Mouse (Mus musculus): ENCODE measurements around the gene Triobp. TPM values are rescaled to one million over a fixed set of nuclear protein-coding genes. Genes with fewer than 3 reads are reported as not detected.

Gene Triobp
- polyA plus RNA-seq, 1 experiment from 2014 or later, result 47.9 TPM

- peaks cover 4% of the 10 kb centered on the region; the same call in 1 of the 2 replicates for H3K4me1 ChIP-seq (ENCODE audit: control insufficient read depth, insufficient read depth, low read length)
- H3K27me3 ChIP-seq (ENCODE audit: control insufficient read depth, insufficient read depth, low read length), result no peaks in the 10 kb centered on the region
- H3K36me3 ChIP-seq (ENCODE audit: control insufficient read depth, insufficient read depth, low read length), result peaks cover 22% of the 10 kb centered on the region
- WGBS, result 93% methylated on average over 13 of the region's 13 CpGs
- no peak overlapping the region for H3K27ac ChIP-seq (replicated peaks; ENCODE audit: low read depth, low read length)
- no peak overlapping the region for H3K4me2 ChIP-seq (ENCODE audit: low read depth, severe bottlenecking)
- H3K9ac ChIP-seq (ENCODE audit: low read length), result no peak overlapping the region
- H3K9me3 ChIP-seq (ENCODE audit: control insufficient read depth, low read length), result no peaks in the 10 kb centered on the region
- no peak overlapping the region for H3K4me3 ChIP-seq (ENCODE audit: low read depth, low read length)
- no peak for ATAC-seq (ENCODE audit: insufficient number of reproducible peaks, low FRiP score, low TSS enrichment, low read depth)
- no peak for DNase-seq (ENCODE audit: low spot score)
These were observed 7.2 kb upstream of the Triobp start for GRCm38 (mm10) chr15:78940325-78940724.

GRCm38 (mm10) chr15:78942663-78943062 lies 4.9 kb upstream of the Triobp start:
- Histone ChIP-seq H3K4me2 (ENCODE audit: low read depth, severe bottlenecking) (peak overlapping the region; percentile 42), H3K4me3 (ENCODE audit: low read depth, low read length) (peak overlapping the region; percentile 14), H3K27ac (replicated peaks; ENCODE audit: low read depth, low read length) (no peak overlapping the region; the same call in 1 of the 2 replicates), H3K9ac (ENCODE audit: low read length) (no peak overlapping the region; the same call in 1 of the 2 replicates), H3K9me3 (ENCODE audit: control insufficient read depth, low read length) (no peaks in the 10 kb centered on the region), H3K4me1 (ENCODE audit: control insufficient read depth, insufficient read depth, low read length) (no peaks in the 10 kb centered on the region), H3K36me3 (ENCODE audit: control insufficient read depth, insufficient read depth, low read length) (peaks cover 17% of the 10 kb centered on the region), H3K27me3 (ENCODE audit: control insufficient read depth, insufficient read depth, low read length) (no peaks in the 10 kb centered on the region)
- peak; percentile 26; the same call in 1 of the 2 replicates for ATAC-seq (ENCODE audit: insufficient number of reproducible peaks, low FRiP score, low TSS enrichment, low read depth)
- WGBS, result 5% methylated on average over 9 of the region's 9 CpGs
- DNase-seq (ENCODE audit: low spot score), result peak; percentile 90

- no peak overlapping the region for H3K4me3 ChIP-seq (ENCODE audit: low read depth, low read length)
- 92% methylated on average over 7 of the region's 7 CpGs for WGBS
- no peaks in the 10 kb centered on the region for H3K27me3 ChIP-seq (ENCODE audit: control insufficient read depth, insufficient read depth, low read length)
- H3K9me3 ChIP-seq (ENCODE audit: control insufficient read depth, low read length), result no peaks in the 10 kb centered on the region
- peaks cover 7% of the 10 kb centered on the region for H3K4me1 ChIP-seq (ENCODE audit: control insufficient read depth, insufficient read depth, low read length)
- no peak for DNase-seq (ENCODE audit: low spot score)
- peaks cover 4% of the 10 kb centered on the region; the same call in 1 of the 2 replicates for H3K36me3 ChIP-seq (ENCODE audit: control insufficient read depth, insufficient read depth, low read length)
- no peak for ATAC-seq (ENCODE audit: insufficient number of reproducible peaks, low FRiP score, low TSS enrichment, low read depth)
- H3K27ac ChIP-seq (replicated peaks; ENCODE audit: low read depth, low read length), result no peak overlapping the region
- no peak overlapping the region for H3K4me2 ChIP-seq (ENCODE audit: low read depth, severe bottlenecking)
- no peak overlapping the region for H3K9ac ChIP-seq (ENCODE audit: low read length)
These were observed 1.3 kb upstream of the Triobp start for GRCm38 (mm10) chr15:78946232-78946631.

GRCm38 (mm10) chr15:78948152-78948725 lies 715 bp downstream of the Triobp start:
- Histone ChIP-seq H3K9ac (ENCODE audit: low read length) (peak overlapping the region; percentile 65), H3K27ac (replicated peaks; ENCODE audit: low read depth, low read length) (peak overlapping the region; percentile 53; the same call in 1 of the 2 replicates), H3K36me3 (ENCODE audit: control insufficient read depth, insufficient read depth, low read length) (0 out of 2 replicates have a peak, but pooled peaks cover under 1% of the 10 kb centered on the region), H3K4me2 (ENCODE audit: low read depth, severe bottlenecking) (peak overlapping the region; percentile 72), H3K4me3 (ENCODE audit: low read depth, low read length) (peak overlapping the region; percentile 39), H3K4me1 (ENCODE audit: control insufficient read depth, insufficient read depth, low read length) (peaks cover 7% of the 10 kb centered on the region), H3K9me3 (ENCODE audit: control insufficient read depth, low read length) (no peaks in the 10 kb centered on the region), H3K27me3 (ENCODE audit: control insufficient read depth, insufficient read depth, low read length) (no peaks in the 10 kb centered on the region)
- no peak; the same call in 1 of the 2 replicates for ATAC-seq (ENCODE audit: insufficient number of reproducible peaks, low FRiP score, low TSS enrichment, low read depth)
- 5% methylated on average over 11 of the region's 11 CpGs for WGBS
- peak; percentile 42 for DNase-seq (ENCODE audit: low spot score)

GRCm38 (mm10) chr15:78948883-78949282 lies 1.4 kb downstream of the Triobp start:
- H3K4me3 ChIP-seq (ENCODE audit: low read depth, low read length), result no peak overlapping the region
- ATAC-seq (ENCODE audit: insufficient number of reproducible peaks, low FRiP score, low TSS enrichment, low read depth), result no peak
- no peak for DNase-seq (ENCODE audit: low spot score)

GRCm38 (mm10) chr15:78955663-78956062 lies 8.1 kb downstream of the Triobp start:
- ATAC-seq (ENCODE audit: insufficient number of reproducible peaks, low FRiP score, low TSS enrichment, low read depth), result no peak
- WGBS, result 72% methylated on average over 3 of the region's 3 CpGs
- Histone ChIP-seq H3K4me3 (ENCODE audit: low read depth, low read length) (no peak overlapping the region), H3K36me3 (ENCODE audit: control insufficient read depth, insufficient read depth, low read length) (peaks cover 7% of the 10 kb centered on the region), H3K27me3 (ENCODE audit: control insufficient read depth, insufficient read depth, low read length) (no peaks in the 10 kb centered on the region), H3K27ac (replicated peaks; ENCODE audit: low read depth, low read length) (no peak overlapping the region), H3K4me1 (ENCODE audit: control insufficient read depth, insufficient read depth, low read length) (peaks cover 5% of the 10 kb centered on the region; the same call in 1 of the 2 replicates), H3K9me3 (ENCODE audit: control insufficient read depth, low read length) (no peaks in the 10 kb centered on the region), H3K4me2 (ENCODE audit: low read depth, severe bottlenecking) (no peak overlapping the region), H3K9ac (ENCODE audit: low read length) (no peak overlapping the region)
- no peak for DNase-seq (ENCODE audit: low spot score)

More at GRCm38 (mm10) chr15:78948883-78949282, 1.4 kb downstream of the Triobp start:
- Histone ChIP-seq H3K27me3 (ENCODE audit: control insufficient read depth, insufficient read depth, low read length) (no peaks in the 10 kb centered on the region), H3K27ac (replicated peaks; ENCODE audit: low read depth, low read length) (no peak overlapping the region), H3K4me2 (ENCODE audit: low read depth, severe bottlenecking) (peak overlapping the region; percentile 72), H3K9ac (ENCODE audit: low read length) (no peak overlapping the region), H3K9me3 (ENCODE audit: control insufficient read depth, low read length) (no peaks in the 10 kb centered on the region), H3K36me3 (ENCODE audit: control insufficient read depth, insufficient read depth, low read length) (peaks cover 4% of the 10 kb centered on the region; the same call in 1 of the 2 replicates), H3K4me1 (ENCODE audit: control insufficient read depth, insufficient read depth, low read length) (peaks cover 7% of the 10 kb centered on the region)
- WGBS, result 94% methylated on average over 3 of the region's 3 CpGs

- H3K4me1 ChIP-seq (ENCODE audit: control insufficient read depth, insufficient read depth, low read length), result peaks cover 5% of the 10 kb centered on the region; the same call in 1 of the 2 replicates
- H3K36me3 ChIP-seq (ENCODE audit: control insufficient read depth, insufficient read depth, low read length), result peaks cover 7% of the 10 kb centered on the region
- ATAC-seq (ENCODE audit: insufficient number of reproducible peaks, low FRiP score, low TSS enrichment, low read depth) (no peak), DNase-seq (ENCODE audit: low spot score) (no peak)
- H3K9me3 ChIP-seq (ENCODE audit: control insufficient read depth, low read length), result no peaks in the 10 kb centered on the region
- no peaks in the 10 kb centered on the region for H3K27me3 ChIP-seq (ENCODE audit: control insufficient read depth, insufficient read depth, low read length)
- 62% methylated on average over 4 of the region's 4 CpGs for WGBS
- H3K27ac ChIP-seq (replicated peaks; ENCODE audit: low read depth, low read length), result no peak overlapping the region
- H3K9ac ChIP-seq (ENCODE audit: low read length), result no peak overlapping the region
- no peak overlapping the region for H3K4me3 ChIP-seq (ENCODE audit: low read depth, low read length)
- H3K4me2 ChIP-seq (ENCODE audit: low read depth, severe bottlenecking), result no peak overlapping the region
These were observed 8.8 kb downstream of the Triobp start for GRCm38 (mm10) chr15:78956351-78956750.

GRCm38 (mm10) chr15:78957021-78957420 lies 9.5 kb downstream of the Triobp start:
- H3K9ac ChIP-seq (ENCODE audit: low read length), result no peak overlapping the region
- no peak for ATAC-seq (ENCODE audit: insufficient number of reproducible peaks, low FRiP score, low TSS enrichment, low read depth)
- no peaks in the 10 kb centered on the region for H3K27me3 ChIP-seq (ENCODE audit: control insufficient read depth, insufficient read depth, low read length)
- H3K27ac ChIP-seq (replicated peaks; ENCODE audit: low read depth, low read length), result peak overlapping the region; percentile 43; the same call in 1 of the 2 replicates
- DNase-seq (ENCODE audit: low spot score), result no peak
- 53% methylated on average over 15 of the region's 15 CpGs for WGBS
- no peak overlapping the region for H3K4me3 ChIP-seq (ENCODE audit: low read depth, low read length)
- no peaks in the 10 kb centered on the region for H3K9me3 ChIP-seq (ENCODE audit: control insufficient read depth, low read length)
- peaks cover 7% of the 10 kb centered on the region for H3K36me3 ChIP-seq (ENCODE audit: control insufficient read depth, insufficient read depth, low read length)
- H3K4me2 ChIP-seq (ENCODE audit: low read depth, severe bottlenecking), result no peak overlapping the region
- H3K4me1 ChIP-seq (ENCODE audit: control insufficient read depth, insufficient read depth, low read length), result peaks cover 5% of the 10 kb centered on the region; the same call in 1 of the 2 replicates
